Mouse (Mus musculus) telencephalon, adult 2 months (tissue): ENCODE measurements at regions not wholly inside any gene's neighbourhood (a gene's known extent, or its start where the extent isn't known, plus 50 kb on each side); places are given as distances from the start of the nearest gene placed in this dataset.

Source experiments
- DNase-seq: peaks from one replicate; pipeline ENCODE4 v3.0.0-alpha.2; 2011; ENCODE audit warnings: low read depth, low spot score

- DNase-seq, result no peak
Measured at GRCm38 (mm10) chr3:41151989-41152388, 69.1 kb upstream of the Pgrmc2 start.

GRCm38 (mm10) chr3:41140391-41140790 is 57.5 kb upstream of the Pgrmc2 start:
- no peak for DNase-seq

GRCm38 (mm10) chr3:41137931-41138330 is 55.1 kb upstream of the Pgrmc2 start:
- no peak for DNase-seq

- no peak for DNase-seq
Measured at GRCm38 (mm10) chr3:41132889-41133288, 50.0 kb upstream of the Pgrmc2 start.
